27 mouse cellular contexts compared by ENCODE assay signal in the genomic region with DNA sequence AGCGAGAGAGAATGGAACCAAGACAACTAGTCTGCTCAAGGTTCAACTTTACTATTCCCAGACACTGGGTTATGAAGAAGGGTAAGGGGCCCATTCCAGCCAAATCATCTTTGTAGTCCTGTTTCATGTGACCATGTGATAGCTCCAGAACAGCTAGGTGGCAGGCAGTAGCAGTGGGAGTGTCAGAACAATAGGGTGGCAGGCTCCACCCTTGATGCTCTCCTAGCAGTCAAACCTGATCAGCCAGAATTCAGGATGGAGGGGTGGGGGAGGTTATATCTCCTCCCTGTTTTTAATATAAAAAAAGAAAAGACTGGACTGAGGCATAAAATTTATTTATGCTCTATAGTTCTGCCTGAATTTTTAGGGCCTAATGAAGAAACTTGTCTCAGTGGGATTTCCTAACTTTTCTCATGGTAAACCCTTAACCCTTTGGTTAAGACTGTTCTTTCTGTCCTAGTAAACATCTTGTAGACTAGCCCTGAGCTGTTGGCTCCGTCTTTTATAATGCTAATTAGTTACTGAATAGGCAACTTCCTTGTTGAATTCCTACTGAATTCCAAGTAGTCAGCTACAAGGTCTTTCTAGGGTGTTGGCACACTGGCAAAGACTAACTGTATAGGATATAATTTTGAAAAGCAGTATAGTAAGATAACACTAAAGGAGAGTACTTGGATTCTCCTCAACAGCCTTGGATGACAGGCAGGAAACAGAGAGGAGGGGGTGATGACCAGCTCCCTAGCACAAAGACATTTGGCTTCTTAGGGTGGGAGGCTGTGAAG.
DNase-seq lines count a peak whose midpoint lies in the region; ATAC-seq lines count a peak whose summit lies in the region.
"Had no signal": no experiment of that assay in that cellular context is flagged by ENCODE, and none has a peak within 500 bp of the region (broad histone marks: within the 10 kb centered on the region; RNA-seq: fewer than 3 reads in every experiment).

No protein-coding gene starts in this region.

- no peaks in the 10 kb centered on the region for H3K27me3 ChIP-seq in forebrain, embryonic 16.5 days (replicated peaks; ENCODE audit: control insufficient read depth, insufficient read depth, low read length)
- no peaks in the 10 kb centered on the region for H3K27me3 ChIP-seq in forebrain, embryonic 14.5 days (replicated peaks; ENCODE audit: control insufficient read depth, insufficient read depth, low read length)
- H3K27me3 ChIP-seq in kidney, embryonic 14.5 days (ENCODE audit: control insufficient read depth, insufficient read depth, low read length): no peaks in the 10 kb centered on the region
- H3K27me3 ChIP-seq: embryonic facial prominence, embryonic 13.5 days; heart, embryonic 13.5 days had no signal

- H3K9me3 ChIP-seq in forebrain, embryonic 16.5 days (ENCODE audit: control insufficient read depth, low read length): no peaks in the 10 kb centered on the region
- no peaks in the 10 kb centered on the region for H3K9me3 ChIP-seq in forebrain, embryonic 14.5 days (replicated peaks; ENCODE audit: control insufficient read depth, low read length)
- H3K9me3 ChIP-seq in kidney, embryonic 14.5 days (ENCODE audit: control insufficient read depth, low read length): 0 out of 2 replicates have a peak, but pooled peaks cover 5% of the 10 kb centered on the region
- H3K9me3 ChIP-seq: embryonic facial prominence, embryonic 10.5 days; heart, embryonic 10.5 days had no signal

- WGBS in forebrain, embryonic 16.5 days: 52% methylated on average over 2 of the region's 2 CpGs
- 55% methylated on average over 2 of the region's 2 CpGs for WGBS in forebrain, embryonic 14.5 days
- WGBS in kidney, embryonic 14.5 days: 75% methylated on average over 2 of the region's 2 CpGs

- no peaks in the 10 kb centered on the region for H3K4me1 ChIP-seq in forebrain, embryonic 16.5 days (replicated peaks; ENCODE audit: control insufficient read depth, insufficient read depth, low read length)
- no peaks in the 10 kb centered on the region for H3K4me1 ChIP-seq in forebrain, embryonic 14.5 days (ENCODE audit: control insufficient read depth, insufficient read depth, low read length)
- H3K4me1 ChIP-seq in kidney, embryonic 14.5 days (ENCODE audit: control insufficient read depth, insufficient read depth, low read length): no peaks in the 10 kb centered on the region
- H3K4me1 ChIP-seq: embryonic facial prominence, embryonic 10.5 days; embryonic facial prominence, embryonic 13.5 days; heart, embryonic 10.5 days; heart, embryonic 13.5 days had no signal

- H3K36me3 ChIP-seq in forebrain, embryonic 16.5 days (ENCODE audit: control insufficient read depth, insufficient read depth): no peaks in the 10 kb centered on the region
- no peaks in the 10 kb centered on the region for H3K36me3 ChIP-seq in forebrain, embryonic 14.5 days (ENCODE audit: control insufficient read depth, insufficient read depth, low read length)
- no peaks in the 10 kb centered on the region for H3K36me3 ChIP-seq in kidney, embryonic 14.5 days (ENCODE audit: control insufficient read depth, insufficient read depth, low read length)
- H3K36me3 ChIP-seq: embryonic facial prominence, embryonic 10.5 days; embryonic facial prominence, embryonic 13.5 days; heart, embryonic 10.5 days; heart, embryonic 13.5 days had no signal

- no peak overlapping the region for H3K9ac ChIP-seq in forebrain, embryonic 16.5 days (replicated peaks; ENCODE audit: low read depth, low read length)
- no peak overlapping the region for H3K9ac ChIP-seq in forebrain, embryonic 14.5 days (ENCODE audit: low read length)
- H3K9ac ChIP-seq in kidney, embryonic 14.5 days (ENCODE audit: low read depth, low read length): no peak overlapping the region
- H3K9ac ChIP-seq: embryonic facial prominence, embryonic 13.5 days; heart, embryonic 13.5 days; hindbrain, embryonic 14.5 days had no signal

- no peak overlapping the region for H3K27ac ChIP-seq in forebrain, embryonic 16.5 days (ENCODE audit: low read length)
- H3K27ac ChIP-seq in forebrain, embryonic 14.5 days (ENCODE audit: low read depth, low read length): no peak overlapping the region
- no peak overlapping the region for H3K27ac ChIP-seq in kidney, embryonic 14.5 days (ENCODE audit: low read depth, low read length)
- H3K27ac ChIP-seq: embryonic facial prominence, embryonic 10.5 days; embryonic facial prominence, embryonic 13.5 days; heart, adult 2 months; heart, embryonic 10.5 days; heart, embryonic 13.5 days; hindbrain, embryonic 14.5 days had no signal

- H3K4me3 ChIP-seq in forebrain, embryonic 16.5 days (replicated peaks; ENCODE audit: low read length): no peak overlapping the region
- no peak overlapping the region for H3K4me3 ChIP-seq in forebrain, embryonic 14.5 days (ENCODE audit: low read depth, low read length)
- no peak overlapping the region for H3K4me3 ChIP-seq in kidney, embryonic 14.5 days (ENCODE audit: low read length)
- H3K4me3 ChIP-seq: embryonic facial prominence, embryonic 10.5 days; embryonic facial prominence, embryonic 13.5 days; erythroblast, embryonic 14.5 days; heart, adult 2 months; heart, embryonic 10.5 days; heart, embryonic 13.5 days had no signal

- peak; percentile 57; the same call in 1 of the 2 replicates for ATAC-seq in forebrain, embryonic 16.5 days
- no peak; the same call in 1 of the 2 replicates for ATAC-seq in forebrain, embryonic 14.5 days
- ATAC-seq in kidney, embryonic 14.5 days (ENCODE audit: low FRiP score, low TSS enrichment): no peak
- ATAC-seq: CD4-positive, CD25-positive, alpha-beta regulatory T cell, adult 4 months; intestine, postnatal 0 days had no signal

- no peak for DNase-seq in forebrain, embryonic 14.5 days (ENCODE audit: low spot score)
- DNase-seq in ES-CJ7 (ENCODE audit: low read depth, low spot score) (peak; percentile 72), R1 (ENCODE audit: low read depth, low spot score) (peak; percentile 81)
- no peak for DNase-seq in frontal cortex, postnatal 25 days (ENCODE audit: low spot score in 2 of 2)
- DNase-seq: adrenal gland, adult 8-10 months; adrenal gland, postnatal 25 days; cerebellum, adult 11-12 months; cerebellum, adult 8-10 months; cerebellum, postnatal 10 days; cerebellum, postnatal 36 days; embryo, embryonic 11 days; gastrocnemius, postnatal 10 days; gastrocnemius, postnatal 36 days; heart, adult 2 months; heart, postnatal 14 days; heart, postnatal 4 days; kidney, adult 2 months had no signal

- no peak overlapping the region for H3K4me2 ChIP-seq in forebrain, embryonic 16.5 days (ENCODE audit: low read length)
- H3K4me2 ChIP-seq in forebrain, embryonic 14.5 days (ENCODE audit: low read length): no peak overlapping the region
- H3K4me2 ChIP-seq in kidney, embryonic 14.5 days (replicated peaks; ENCODE audit: low read depth, low read length): no peak overlapping the region
- H3K4me2 ChIP-seq: embryonic facial prominence, embryonic 13.5 days; heart, embryonic 13.5 days; hindbrain, embryonic 14.5 days had no signal

Comparison
In these comparisons a context has a peak if more than half of its experiments do, and no peak if none do; other contexts are left out.
1. DNase-seq: peak in ES-CJ7 (single experiment) and R1 (single experiment); none in forebrain, embryonic 14.5 days (single experiment) and frontal cortex, postnatal 25 days (0 of 2).